Mouse (Mus musculus) stomach, embryonic 16.5 days (tissue): Measurements from ENCODE around the gene Cd59b. TPM values are rescaled to one million over a fixed set of nuclear protein-coding genes. Genes with fewer than 3 reads are reported as not detected.

Experiments used
- ATAC-seq: fragments of 200-750 bp; cut with Nextera tagmentation; 2 replicates; pipeline ENCODE4 v1.8.0; 2017; ENCODE audit warnings: moderate number of reproducible peaks, moderate TSS enrichment; ENCODE audit not compliant: insufficient read depth, low FRiP score
- H3K27ac ChIP-seq: fragments of 300-500 bp; sonication (generic); 2 replicates; pipeline ENCODE4 v1.5.1; 2014; ENCODE audit warnings: low read length
- H3K27me3 ChIP-seq: fragments of 300-500 bp; sonication (generic); 2 replicates; pipeline ENCODE4 v1.6.1; 2014; ENCODE audit warnings: low read length, control low read depth, mixed read lengths; ENCODE audit not compliant: control insufficient read depth, insufficient read depth
- H3K36me3 ChIP-seq: fragments of 300-500 bp; sonication (generic); 2 replicates; pipeline ENCODE4 v1.6.1; 2014; ENCODE audit warnings: low read length; ENCODE audit not compliant: control insufficient read depth, insufficient read depth
- H3K4me1 ChIP-seq: fragments of 300-500 bp; sonication (generic); 2 replicates; pipeline ENCODE4 v1.6.1; 2014; ENCODE audit warnings: low read length, control low read depth, mixed read lengths; ENCODE audit not compliant: control insufficient read depth, insufficient read depth
- H3K4me2 ChIP-seq: fragments of 300-500 bp; sonication (generic); 2 replicates; pipeline ENCODE4 v1.6.1; 2014; ENCODE audit warnings: low read depth, low read length, mixed read lengths
- H3K4me3 ChIP-seq: fragments of 300-500 bp; sonication (generic); replicated peaks from 2 replicates; pipeline ENCODE4 v1.5.1; 2014; ENCODE audit warnings: mild to moderate bottlenecking, low read length
- H3K9ac ChIP-seq: fragments of 300-500 bp; sonication (generic); 2 replicates; pipeline ENCODE4 v1.6.1; 2014; ENCODE audit warnings: low read length
- H3K9me3 ChIP-seq: fragments of 300-500 bp; sonication (generic); replicated peaks from 2 replicates; pipeline ENCODE4 v1.6.1; 2016; ENCODE audit warnings: low read length, control low read depth; ENCODE audit not compliant: control insufficient read depth
- WGBS: fragments of 180-500 bp; shearing (Covaris S2); extraction: QIAGEN DNeasy Blood & Tissue Kit; methylation state at CpG from one replicate; pipeline ENCODE4 v1.1.7; 2014; 5-methylcytosine and 5-hydroxymethylcytosine counted together
- polyA plus RNA-seq: library from polyadenylated mRNA; unstranded; fragments of >200 nt; fragmentation: Nextera tagmentation; extraction: Ambion mirVana; gene quantifications from 2 replicates; pipeline ENCODE4 v1.2.1, GENCODE M21; 2015

Cd59b gene
- polyA plus RNA-seq, 1 experiment from 2014 or later, result 6.8 TPM

- no peaks in the 10 kb centered on the region for H3K27me3 ChIP-seq
- WGBS, result 53% methylated on average over 1 of the region's 1 CpGs
- H3K9ac ChIP-seq, result no peak overlapping the region
- ATAC-seq, result no peak
- H3K4me1 ChIP-seq, result peaks cover 13% of the 10 kb centered on the region
- H3K4me3 ChIP-seq, result no peak overlapping the region
- no peak overlapping the region for H3K4me2 ChIP-seq
- no peaks in the 10 kb centered on the region for H3K9me3 ChIP-seq
- H3K27ac ChIP-seq, result no peak overlapping the region
- no peaks in the 10 kb centered on the region for H3K36me3 ChIP-seq
Measured at GRCm38 (mm10) chr2:104119097-104119496, 49.4 kb downstream of the Cd59b start.

GRCm38 (mm10) chr2:104120312-104120711, 50.7 kb downstream of the Cd59b start:
- Histone ChIP-seq H3K4me3 (no peak overlapping the region), H3K27me3 (no peaks in the 10 kb centered on the region), H3K4me2 (no peak overlapping the region), H3K9me3 (no peaks in the 10 kb centered on the region), H3K9ac (no peak overlapping the region), H3K27ac (peak overlapping the region; percentile 25; the same call in 1 of the 2 replicates), H3K4me1 (peaks cover 13% of the 10 kb centered on the region), H3K36me3 (no peaks in the 10 kb centered on the region)
- WGBS, result 45% methylated on average over 6 of the region's 6 CpGs
- no peak for ATAC-seq

GRCm38 (mm10) chr2:104121681-104122504, 52.2 kb downstream of the Cd59b start:
- peak overlapping the region; percentile 93 for H3K4me2 ChIP-seq
- H3K36me3 ChIP-seq, result no peaks in the 10 kb centered on the region
- H3K4me3 ChIP-seq, result peak overlapping the region; percentile 72
- no peaks in the 10 kb centered on the region for H3K27me3 ChIP-seq
- WGBS, result 58% methylated on average over 8 of the region's 8 CpGs
- peaks cover 13% of the 10 kb centered on the region for H3K4me1 ChIP-seq
- peak overlapping the region; percentile 82 for H3K27ac ChIP-seq
- peak overlapping the region; percentile 85; the same call in 1 of the 2 replicates for H3K9ac ChIP-seq
- ATAC-seq, result no peak
- no peaks in the 10 kb centered on the region for H3K9me3 ChIP-seq

GRCm38 (mm10) chr2:104122505-104123378, 53.1 kb downstream of the Cd59b start, which contains the start of gene A930018P22Rik:
Gene A930018P22Rik, plus strand, starts transcription at chr2:104122769.
- Histone ChIP-seq H3K27ac (peak within 1 kb of the TSS; percentile 82), H3K4me1 (peaks cover 13% of the 10 kb centered on the region), H3K27me3 (no peaks in the 10 kb centered on the region), H3K36me3 (no peaks in the 10 kb centered on the region), H3K9ac (peak within 1 kb of the TSS; percentile 85), H3K9me3 (no peaks in the 10 kb centered on the region), H3K4me3 (peak within 1 kb of the TSS; percentile 72), H3K4me2 (peak within 1 kb of the TSS; percentile 93)
- 1% methylated on average over 74 of the region's 74 CpGs for WGBS
- peak; percentile 95 for ATAC-seq

- H3K4me3 ChIP-seq, result peak overlapping the region; percentile 72; the same call in 1 of the 2 replicates
- no peaks in the 10 kb centered on the region for H3K9me3 ChIP-seq
- peaks cover 13% of the 10 kb centered on the region for H3K4me1 ChIP-seq
- H3K9ac ChIP-seq, result peak overlapping the region; percentile 85
- ATAC-seq, result no peak
- H3K27me3 ChIP-seq, result no peaks in the 10 kb centered on the region
- H3K27ac ChIP-seq, result no peak overlapping the region
- 39% methylated on average over 3 of the region's 3 CpGs for WGBS
- H3K4me2 ChIP-seq, result peak overlapping the region; percentile 93
- no peaks in the 10 kb centered on the region for H3K36me3 ChIP-seq
Measured at GRCm38 (mm10) chr2:104123540-104123939, 53.9 kb downstream of the Cd59b start.

GRCm38 (mm10) chr2:104124071-104124470, 54.4 kb downstream of the Cd59b start:
- no peak overlapping the region for H3K27ac ChIP-seq
- H3K4me1 ChIP-seq, result peaks cover 13% of the 10 kb centered on the region
- H3K9me3 ChIP-seq, result no peaks in the 10 kb centered on the region
- WGBS, result 76% methylated on average over 5 of the region's 5 CpGs
- H3K4me2 ChIP-seq, result no peak overlapping the region
- no peaks in the 10 kb centered on the region for H3K36me3 ChIP-seq
- no peak for ATAC-seq
- H3K27me3 ChIP-seq, result no peaks in the 10 kb centered on the region
- H3K9ac ChIP-seq, result no peak overlapping the region
- no peak overlapping the region for H3K4me3 ChIP-seq

- peak; percentile 39; the same call in 1 of the 2 replicates for ATAC-seq
- no peak overlapping the region for H3K9ac ChIP-seq
- H3K9me3 ChIP-seq, result no peaks in the 10 kb centered on the region
- no peaks in the 10 kb centered on the region for H3K27me3 ChIP-seq
- no peaks in the 10 kb centered on the region for H3K36me3 ChIP-seq
- no peak overlapping the region for H3K27ac ChIP-seq
- no peak overlapping the region for H3K4me2 ChIP-seq
- H3K4me1 ChIP-seq, result 0 out of 2 replicates have a peak, but pooled peaks cover 5% of the 10 kb centered on the region
- WGBS, result 72% methylated on average over 13 of the region's 13 CpGs
- no peak overlapping the region for H3K4me3 ChIP-seq
Measured at GRCm38 (mm10) chr2:104128803-104129531, 59.3 kb downstream of the Cd59b start.

- peak; percentile 77 for ATAC-seq
- Histone ChIP-seq H3K9ac (no peak overlapping the region), H3K4me3 (no peak overlapping the region), H3K27me3 (no peaks in the 10 kb centered on the region), H3K4me2 (no peak overlapping the region), H3K9me3 (no peaks in the 10 kb centered on the region), H3K27ac (0 out of 2 replicates have a peak overlapping the region, but pooled peaks have one; percentile 10), H3K4me1 (0 out of 2 replicates have a peak, but pooled peaks cover 5% of the 10 kb centered on the region), H3K36me3 (no peaks in the 10 kb centered on the region)
- 51% methylated on average over 6 of the region's 6 CpGs for WGBS
Measured at GRCm38 (mm10) chr2:104130165-104130564, 60.5 kb downstream of the Cd59b start.
